Mouse (Mus musculus): Measurements from ENCODE around the gene Phf2.

GRCm38 (mm10) chr13:48853475-48853874 lies 17.4 kb downstream of the Phf2 start:
- TF ChIP-seq CTCF (IDR thresholded peaks at IDR 0.05) (no peak), POLR2A (IDR thresholded peaks at IDR 0.05; ENCODE audit: insufficient read depth, low read depth, low read length) (no peak), EP300 (IDR thresholded peaks at IDR 0.05; ENCODE audit: insufficient read depth, low read depth, low read length) (no peak)
